Mouse (Mus musculus) common myeloid progenitor, adult 5-6 weeks (primary cell): ENCODE measurements around the gene Krtap29-1. TPM values are rescaled to one million over a fixed set of nuclear protein-coding genes. Genes with fewer than 3 reads are reported as not detected.

Source experiments
- ATAC-seq: replicated peaks from 2 replicates; pipeline ENCODE4 v1.8.0; 2016; ENCODE audit warnings: low read depth, mild to moderate bottlenecking, moderate TSS enrichment, inconsistent platforms; ENCODE audit not compliant: poor library complexity, severe bottlenecking
- total RNA-seq: library from RNA; stranded (forward); fragments of 200-1000, 187-1606 nt; gene quantifications from 2 replicates; pipeline ENCODE4 v1.2.3, GENCODE M21; 2017

Gene Krtap29-1
- total RNA-seq, 1 experiment from 2014 or later: not detected

DNA sequence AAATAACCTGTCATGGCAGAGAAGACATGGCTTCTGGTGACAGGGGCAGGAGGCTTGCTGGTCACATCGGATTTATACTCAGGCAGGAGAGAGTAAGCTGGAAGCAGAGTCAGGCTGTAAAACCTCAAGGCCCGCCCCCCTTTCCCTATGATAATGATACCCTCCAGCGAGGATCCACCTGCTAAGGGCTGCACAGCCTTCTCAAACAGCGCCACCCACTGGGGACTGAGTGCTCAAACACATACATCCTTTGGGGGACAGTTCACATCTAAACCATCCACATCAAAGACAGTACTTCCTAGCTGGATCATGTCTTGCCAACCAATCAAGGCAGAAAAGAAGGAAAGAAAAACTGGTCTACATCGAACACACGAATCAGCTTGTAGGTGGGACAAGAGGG lies 14.6 kb downstream of the Krtap29-1 start:
- ATAC-seq: no peak

- no peak for ATAC-seq
Measured at GRCm38 (mm10) chr11:99948175-99948574, 30.7 kb downstream of the Krtap29-1 start, which contains the start of gene Krtap9-5. Gene Krtap9-5, plus strand, starts transcription at chr11:99948475.

DNA sequence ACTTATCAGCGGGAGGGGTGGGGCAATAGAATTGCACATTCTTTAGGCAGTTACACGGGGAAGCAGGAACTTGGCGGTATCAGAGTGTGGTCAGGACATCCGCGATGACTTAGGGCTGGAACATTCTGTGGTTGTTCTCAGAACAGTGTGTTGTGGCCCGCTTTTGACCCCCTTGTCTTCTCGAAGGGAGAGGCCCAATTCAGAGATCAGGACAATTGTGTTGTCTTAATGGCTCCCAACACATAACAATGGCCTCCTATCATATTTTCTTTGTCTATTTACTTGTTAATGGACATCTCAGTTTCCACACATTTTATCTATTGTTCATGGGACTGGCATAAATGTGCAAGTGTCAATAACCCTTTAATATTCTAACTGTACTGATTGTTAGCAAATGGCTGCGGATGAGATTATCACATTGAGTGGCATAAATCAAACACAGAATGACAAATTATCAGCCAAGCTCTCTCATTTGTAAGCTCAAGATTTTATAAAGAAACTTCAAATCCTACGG lies 41.0 kb downstream of the Krtap29-1 start:
- no peak for ATAC-seq

GRCm38 (mm10) chr11:99935991-99936390 lies 42.9 kb downstream of the Krtap29-1 start, which contains the start of gene Krtap31-2:
Gene Krtap31-2, plus strand, starts transcription at chr11:99936291.
- ATAC-seq: no peak

Other genes with a start within 250 kb of the Krtap29-1 start
- gene Gm14180, start 244.8 kb downstream of the Krtap29-1 start, total RNA-seq: not detected in 2 replicates
- not detected in 2 replicates for gene Gm11595, start 206.1 kb downstream of the Krtap29-1 start, total RNA-seq
- gene Krtap4-8, start 198.3 kb downstream of the Krtap29-1 start, total RNA-seq: not detected in 2 replicates
- gene Krtap4-9, start 193.9 kb downstream of the Krtap29-1 start, total RNA-seq: not detected in 2 replicates
- not detected in 2 replicates for gene Gm11596, start 185.6 kb downstream of the Krtap29-1 start, total RNA-seq
- gene Gm11569, start 180.1 kb downstream of the Krtap29-1 start, total RNA-seq: not detected in 2 replicates
- gene Gm11554, start 174.6 kb downstream of the Krtap29-1 start, total RNA-seq: not detected in 2 replicates
- gene Krtap4-13, start 169.2 kb downstream of the Krtap29-1 start, total RNA-seq: not detected in 2 replicates
- not detected in 2 replicates for gene Gm11564, start 163.4 kb downstream of the Krtap29-1 start, total RNA-seq
- gene 2300003K06Rik, start 141.0 kb downstream of the Krtap29-1 start, total RNA-seq: not detected in 2 replicates
- not detected in 2 replicates for gene Krtap4-16, start 127.4 kb downstream of the Krtap29-1 start, total RNA-seq
- not detected in 2 replicates for gene Gm11568, start 121.1 kb downstream of the Krtap29-1 start, total RNA-seq
- gene Gm11559, start 114.6 kb downstream of the Krtap29-1 start, total RNA-seq: not detected in 2 replicates
- gene Krtap9-1, start 105.7 kb downstream of the Krtap29-1 start, total RNA-seq: not detected in 2 replicates
- not detected in 2 replicates for gene Gm11567, start 99.9 kb downstream of the Krtap29-1 start, total RNA-seq
- gene Krtap31-1, start 71.1 kb downstream of the Krtap29-1 start, total RNA-seq: not detected in 2 replicates
- gene Gm11565, start 64.3 kb downstream of the Krtap29-1 start, total RNA-seq: not detected in 2 replicates
- not detected in 2 replicates for gene Krtap31-2, start 42.8 kb downstream of the Krtap29-1 start, total RNA-seq
- gene Krtap9-5, start 30.6 kb downstream of the Krtap29-1 start, total RNA-seq: not detected in 2 replicates
- not detected in 2 replicates for gene Krtap16-1, start 7.5 kb upstream of the Krtap29-1 start, total RNA-seq
- gene Krtap17-1, start 14.9 kb upstream of the Krtap29-1 start, total RNA-seq: not detected in 2 replicates
- not detected in 2 replicates for gene Krt33a, start 37.2 kb upstream of the Krtap29-1 start, total RNA-seq
- gene Krt33b, start 50.8 kb upstream of the Krtap29-1 start, total RNA-seq: not detected in 2 replicates
- not detected in 2 replicates for gene Krt34, start 62.5 kb upstream of the Krtap29-1 start, total RNA-seq
- gene Krt31, start 71.5 kb upstream of the Krtap29-1 start, total RNA-seq: not detected in 2 replicates
- not detected in 2 replicates for gene Krt32, start 109.2 kb upstream of the Krtap29-1 start, total RNA-seq
- gene Krt35, start 117.2 kb upstream of the Krtap29-1 start, total RNA-seq: not detected in 2 replicates
- gene Krt36, start 126.6 kb upstream of the Krtap29-1 start, total RNA-seq: not detected in 2 replicates
- gene Krt13, start 142.5 kb upstream of the Krtap29-1 start, total RNA-seq: not detected in 2 replicates
- gene Krt15, start 156.9 kb upstream of the Krtap29-1 start, total RNA-seq: not detected in 2 replicates
- not detected in 2 replicates for gene Krt19, start 169.6 kb upstream of the Krtap29-1 start, total RNA-seq
- not detected in 2 replicates for gene Krt9, start 214.2 kb upstream of the Krtap29-1 start, total RNA-seq
- gene Krt14, start 228.5 kb upstream of the Krtap29-1 start, total RNA-seq: not detected in 2 replicates